Mouse (Mus musculus): ENCODE data around the gene Mapk8. TPM values are rescaled to one million over a fixed set of nuclear protein-coding genes. Genes with fewer than 3 reads are reported as not detected.

Mapk8 gene
- polyA plus RNA-seq, 1 experiment from 2014 or later = 13.4 TPM

DNA sequence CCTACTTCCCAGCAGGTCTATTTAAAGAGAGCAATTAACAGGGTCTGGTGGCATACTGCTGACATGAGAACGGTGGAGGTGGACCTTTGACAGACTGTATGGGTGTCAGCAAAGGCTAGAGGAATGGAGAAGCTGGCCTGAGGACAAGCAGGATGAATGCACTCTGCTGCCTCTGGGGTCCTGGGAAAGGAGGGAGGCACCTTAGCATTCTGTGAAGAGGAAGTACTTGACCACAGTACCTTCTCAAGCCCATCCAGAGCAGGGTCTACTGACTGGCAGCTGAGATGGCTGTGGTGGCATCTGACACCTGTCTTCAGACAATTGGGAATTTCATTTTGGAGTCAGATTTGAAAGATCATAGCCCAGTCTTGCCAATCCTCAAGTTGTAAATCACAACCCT lies 73.7 kb downstream of the Mapk8 start:
- WGBS = 27% methylated on average over 1 of the region's 1 CpGs
- no peaks in the 10 kb centered on the region for H3K4me1 ChIP-seq (ENCODE audit: control insufficient read depth, insufficient read depth, low read length)
- no peak overlapping the region for H3K27ac ChIP-seq (ENCODE audit: low read length)
- H3K36me3 ChIP-seq (ENCODE audit: control insufficient read depth, insufficient read depth) = peaks cover 5% of the 10 kb centered on the region; the same call in 1 of the 2 replicates
- no peaks in the 10 kb centered on the region for H3K9me3 ChIP-seq (replicated peaks; ENCODE audit: control insufficient read depth, low read length)
- H3K4me2 ChIP-seq (ENCODE audit: low read depth, low read length) = no peak overlapping the region
- H3K9ac ChIP-seq (ENCODE audit: low read length) = no peak overlapping the region
- H3K27me3 ChIP-seq (ENCODE audit: control insufficient read depth, insufficient read depth, low read length) = peaks cover 2% of the 10 kb centered on the region; the same call in 1 of the 2 replicates
- no peak overlapping the region for H3K4me3 ChIP-seq (ENCODE audit: low read length)
- no peak for ATAC-seq (replicated peaks; ENCODE audit: extremely low read depth, insufficient read depth, low FRiP score)

GRCm38 (mm10) chr14:33371248-33371647 lies 75.7 kb downstream of the Mapk8 start:
- no peak overlapping the region for H3K4me2 ChIP-seq (ENCODE audit: low read depth, low read length)
- ATAC-seq (replicated peaks; ENCODE audit: extremely low read depth, insufficient read depth, low FRiP score) = no peak
- H3K4me1 ChIP-seq (ENCODE audit: control insufficient read depth, insufficient read depth, low read length) = no peaks in the 10 kb centered on the region
- no peak overlapping the region for H3K27ac ChIP-seq (ENCODE audit: low read length)
- peaks cover 2% of the 10 kb centered on the region; the same call in 1 of the 2 replicates for H3K27me3 ChIP-seq (ENCODE audit: control insufficient read depth, insufficient read depth, low read length)
- no peak overlapping the region for H3K9ac ChIP-seq (ENCODE audit: low read length)
- no peaks in the 10 kb centered on the region for H3K36me3 ChIP-seq (ENCODE audit: control insufficient read depth, insufficient read depth)
- WGBS = 11% methylated on average over 3 of the region's 3 CpGs
- H3K9me3 ChIP-seq (replicated peaks; ENCODE audit: control insufficient read depth, low read length) = no peaks in the 10 kb centered on the region
- H3K4me3 ChIP-seq (ENCODE audit: low read length) = no peak overlapping the region

GRCm38 (mm10) chr14:33370056-33370455 lies 76.9 kb downstream of the Mapk8 start:
- Histone ChIP-seq H3K36me3 (ENCODE audit: control insufficient read depth, insufficient read depth) (no peaks in the 10 kb centered on the region), H3K9me3 (replicated peaks; ENCODE audit: control insufficient read depth, low read length) (no peaks in the 10 kb centered on the region), H3K4me3 (ENCODE audit: low read length) (peak overlapping the region; percentile 24; the same call in 1 of the 2 replicates), H3K9ac (ENCODE audit: low read length) (peak overlapping the region; percentile 35; the same call in 1 of the 2 replicates), H3K4me2 (ENCODE audit: low read depth, low read length) (peak overlapping the region; percentile 54), H3K4me1 (ENCODE audit: control insufficient read depth, insufficient read depth, low read length) (no peaks in the 10 kb centered on the region), H3K27me3 (ENCODE audit: control insufficient read depth, insufficient read depth, low read length) (peaks cover 2% of the 10 kb centered on the region), H3K27ac (ENCODE audit: low read length) (no peak overlapping the region)
- WGBS = 9% methylated on average over 7 of the region's 7 CpGs
- no peak for ATAC-seq (replicated peaks; ENCODE audit: extremely low read depth, insufficient read depth, low FRiP score)

GRCm38 (mm10) chr14:33369375-33369774 lies 77.6 kb downstream of the Mapk8 start:
- H3K27ac ChIP-seq (ENCODE audit: low read length) = no peak overlapping the region
- no peak overlapping the region for H3K4me3 ChIP-seq (ENCODE audit: low read length)
- peaks cover 2% of the 10 kb centered on the region for H3K27me3 ChIP-seq (ENCODE audit: control insufficient read depth, insufficient read depth, low read length)
- no peaks in the 10 kb centered on the region for H3K4me1 ChIP-seq (ENCODE audit: control insufficient read depth, insufficient read depth, low read length)
- ATAC-seq (replicated peaks; ENCODE audit: extremely low read depth, insufficient read depth, low FRiP score) = no peak
- no peaks in the 10 kb centered on the region for H3K9me3 ChIP-seq (replicated peaks; ENCODE audit: control insufficient read depth, low read length)
- H3K9ac ChIP-seq (ENCODE audit: low read length) = no peak overlapping the region
- H3K36me3 ChIP-seq (ENCODE audit: control insufficient read depth, insufficient read depth) = no peaks in the 10 kb centered on the region
- no peak overlapping the region for H3K4me2 ChIP-seq (ENCODE audit: low read depth, low read length)
- WGBS = 81% methylated on average over 12 of the region's 12 CpGs

- Histone ChIP-seq H3K27me3 (ENCODE audit: control insufficient read depth, insufficient read depth, low read length) (peaks cover 2% of the 10 kb centered on the region), H3K4me2 (ENCODE audit: low read depth, low read length) (no peak overlapping the region), H3K36me3 (ENCODE audit: control insufficient read depth, insufficient read depth) (no peaks in the 10 kb centered on the region), H3K4me1 (ENCODE audit: control insufficient read depth, insufficient read depth, low read length) (peaks cover 10% of the 10 kb centered on the region; the same call in 1 of the 2 replicates), H3K9ac (ENCODE audit: low read length) (no peak overlapping the region), H3K9me3 (replicated peaks; ENCODE audit: control insufficient read depth, low read length) (no peaks in the 10 kb centered on the region), H3K4me3 (ENCODE audit: low read length) (no peak overlapping the region), H3K27ac (ENCODE audit: low read length) (no peak overlapping the region)
- ATAC-seq (replicated peaks; ENCODE audit: extremely low read depth, insufficient read depth, low FRiP score) = no peak
- WGBS = 79% methylated on average over 30 of the region's 30 CpGs
Observed at GRCm38 (mm10) chr14:33366891-33367777, 79.8 kb downstream of the Mapk8 start.

- Histone ChIP-seq H3K4me2 (ENCODE audit: low read depth, low read length) (no peak overlapping the region), H3K27me3 (ENCODE audit: control insufficient read depth, insufficient read depth, low read length) (peaks cover 19% of the 10 kb centered on the region), H3K36me3 (ENCODE audit: control insufficient read depth, insufficient read depth) (no peaks in the 10 kb centered on the region), H3K9me3 (replicated peaks; ENCODE audit: control insufficient read depth, low read length) (no peaks in the 10 kb centered on the region), H3K4me3 (ENCODE audit: low read length) (no peak overlapping the region), H3K4me1 (ENCODE audit: control insufficient read depth, insufficient read depth, low read length) (peaks cover 10% of the 10 kb centered on the region; the same call in 1 of the 2 replicates), H3K27ac (ENCODE audit: low read length) (no peak overlapping the region), H3K9ac (ENCODE audit: low read length) (no peak overlapping the region)
- 91% methylated on average over 2 of the region's 2 CpGs for WGBS
- ATAC-seq (replicated peaks; ENCODE audit: extremely low read depth, insufficient read depth, low FRiP score) = no peak
Observed at GRCm38 (mm10) chr14:33364061-33364460, 82.9 kb downstream of the Mapk8 start.

DNA sequence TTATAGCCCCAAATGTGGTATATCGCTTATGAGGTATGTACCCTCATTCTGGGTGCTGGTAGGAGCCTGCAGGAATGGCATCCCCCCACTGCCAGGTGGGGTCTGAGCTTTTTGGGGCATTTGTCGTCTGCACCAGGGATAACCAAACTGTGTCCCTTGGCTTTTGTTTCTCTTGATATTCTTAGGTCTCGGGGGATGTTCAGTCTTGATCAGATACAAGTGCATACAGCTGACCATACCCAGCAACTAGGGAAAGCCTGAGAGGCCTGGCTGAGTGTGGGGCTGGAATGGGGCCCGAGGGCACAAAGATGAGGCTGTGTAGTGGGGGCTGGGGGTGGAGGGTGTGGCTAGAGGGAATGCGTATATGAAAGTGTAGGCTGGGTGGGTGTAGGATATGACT lies 83.3 kb downstream of the Mapk8 start:
- Histone ChIP-seq H3K27ac (ENCODE audit: low read length) (no peak overlapping the region), H3K9ac (ENCODE audit: low read length) (no peak overlapping the region), H3K27me3 (ENCODE audit: control insufficient read depth, insufficient read depth, low read length) (peaks cover 18% of the 10 kb centered on the region), H3K36me3 (ENCODE audit: control insufficient read depth, insufficient read depth) (no peaks in the 10 kb centered on the region), H3K4me2 (ENCODE audit: low read depth, low read length) (no peak overlapping the region), H3K4me1 (ENCODE audit: control insufficient read depth, insufficient read depth, low read length) (peaks cover 10% of the 10 kb centered on the region; the same call in 1 of the 2 replicates), H3K9me3 (replicated peaks; ENCODE audit: control insufficient read depth, low read length) (no peaks in the 10 kb centered on the region), H3K4me3 (ENCODE audit: low read length) (no peak overlapping the region)
- 74% methylated on average over 5 of the region's 5 CpGs for WGBS
- ATAC-seq (replicated peaks; ENCODE audit: extremely low read depth, insufficient read depth, low FRiP score) = no peak

GRCm38 (mm10) chr14:33362807-33363206 lies 84.2 kb downstream of the Mapk8 start:
- peak overlapping the region; percentile 52 for H3K9ac ChIP-seq (ENCODE audit: low read length)

GRCm38 (mm10) chr14:33362122-33362521 lies 84.8 kb downstream of the Mapk8 start:
- H3K9me3 ChIP-seq (replicated peaks; ENCODE audit: control insufficient read depth, low read length) = no peaks in the 10 kb centered on the region
- peaks cover 10% of the 10 kb centered on the region; the same call in 1 of the 2 replicates for H3K4me1 ChIP-seq (ENCODE audit: control insufficient read depth, insufficient read depth, low read length)
- ATAC-seq (replicated peaks; ENCODE audit: extremely low read depth, insufficient read depth, low FRiP score) = no peak
- no peak overlapping the region for H3K27ac ChIP-seq (ENCODE audit: low read length)
- peak overlapping the region; percentile 56 for H3K4me2 ChIP-seq (ENCODE audit: low read depth, low read length)
- no peaks in the 10 kb centered on the region for H3K36me3 ChIP-seq (ENCODE audit: control insufficient read depth, insufficient read depth)
- peaks cover 17% of the 10 kb centered on the region for H3K27me3 ChIP-seq (ENCODE audit: control insufficient read depth, insufficient read depth, low read length)
- peak overlapping the region; percentile 52; the same call in 1 of the 2 replicates for H3K9ac ChIP-seq (ENCODE audit: low read length)
- WGBS = 48% methylated on average over 14 of the region's 14 CpGs
- no peak overlapping the region for H3K4me3 ChIP-seq (ENCODE audit: low read length)

More at GRCm38 (mm10) chr14:33362807-33363206, 84.2 kb downstream of the Mapk8 start:
- peak overlapping the region; percentile 56 for H3K4me2 ChIP-seq (ENCODE audit: low read depth, low read length)
- 12% methylated on average over 10 of the region's 10 CpGs for WGBS
- no peaks in the 10 kb centered on the region for H3K9me3 ChIP-seq (replicated peaks; ENCODE audit: control insufficient read depth, low read length)
- peak overlapping the region; percentile 30 for H3K4me3 ChIP-seq (ENCODE audit: low read length)
- H3K27ac ChIP-seq (ENCODE audit: low read length) = no peak overlapping the region
- ATAC-seq (replicated peaks; ENCODE audit: extremely low read depth, insufficient read depth, low FRiP score) = no peak
- peaks cover 17% of the 10 kb centered on the region for H3K27me3 ChIP-seq (ENCODE audit: control insufficient read depth, insufficient read depth, low read length)
- H3K4me1 ChIP-seq (ENCODE audit: control insufficient read depth, insufficient read depth, low read length) = peaks cover 10% of the 10 kb centered on the region; the same call in 1 of the 2 replicates
- H3K36me3 ChIP-seq (ENCODE audit: control insufficient read depth, insufficient read depth) = no peaks in the 10 kb centered on the region

Measured in heart, embryonic 16.5 days (tissue).